Mouse (Mus musculus) C2C12 (cell line): ENCODE results near the gene Park7. TPM values are rescaled to one million over a fixed set of nuclear protein-coding genes. Genes with fewer than 3 reads are reported as not detected.

ENCODE experiments used
- H3K27me3 ChIP-seq: one replicate; pipeline ENCODE4 v1.6.1; 2011; ENCODE audit not compliant: control insufficient read depth, insufficient read depth, insufficient read length
- H3K36me3 ChIP-seq: one replicate; pipeline ENCODE4 v1.6.1; 2011; ENCODE audit not compliant: control insufficient read depth, insufficient read depth
- H3K4me3 ChIP-seq: one replicate; pipeline ENCODE4 v1.5.1; 2011; ENCODE audit warnings: mild to moderate bottlenecking, control low read depth; ENCODE audit not compliant: poor library complexity, insufficient read depth, severe bottlenecking
- H3K79me2 ChIP-seq: one replicate; pipeline ENCODE4 v1.6.1; 2011; ENCODE audit not compliant: control insufficient read depth, insufficient read depth
- H3K79me3 ChIP-seq: one replicate; pipeline ENCODE4 v1.6.1; 2011; ENCODE audit warnings: low read depth, control low read depth
- H3ac ChIP-seq: one replicate; pipeline ENCODE3; 2011; ENCODE audit warnings: low read depth; ENCODE audit not compliant: control insufficient read depth, insufficient read length
- CEBPB ChIP-seq: IDR thresholded peaks from one replicate; pipeline ENCODE4 v1.6.1; 2011; ENCODE audit warnings: low read depth, mild to moderate bottlenecking, control low read depth, moderate library complexity
- CTCF ChIP-seq: IDR thresholded peaks from one replicate; pipeline ENCODE4 v1.5.1; 2011; ENCODE audit not compliant: control insufficient read depth, insufficient read depth, insufficient read length
- FOSL1 ChIP-seq: IDR thresholded peaks from one replicate; pipeline ENCODE4 v1.8.0; 2011; ENCODE audit warnings: mild to moderate bottlenecking, low read length; ENCODE audit not compliant: poor library complexity, insufficient read depth, severe bottlenecking
- MAX ChIP-seq: IDR thresholded peaks from one replicate; pipeline ENCODE4 v1.6.1; 2011; ENCODE audit warnings: mild to moderate bottlenecking, control low read depth
- MYOD1 ChIP-seq: IDR thresholded peaks from one replicate; pipeline ENCODE4 v1.6.1; 2011; ENCODE audit warnings: low read depth; ENCODE audit not compliant: control insufficient read depth, insufficient read length
- MYOG ChIP-seq: IDR thresholded peaks from one replicate; pipeline ENCODE4 v1.6.1; 2011; ENCODE audit not compliant: control insufficient read depth, insufficient read length; ENCODE audit errors: extremely low read depth
- USF1 ChIP-seq: IDR thresholded peaks from one replicate; pipeline ENCODE4 v1.6.1; 2011; ENCODE audit warnings: low read depth, mild to moderate bottlenecking, control low read depth, moderate library complexity
- polyA plus RNA-seq: library from polyadenylated mRNA; unstranded; fragments of >200 nt; fragmentation: generic; extraction: Trizol; gene quantifications from one replicate; pipeline ENCODE4 v1.2.1, GENCODE M21; 2012; ENCODE audit warnings: missing spikeins

The Park7 gene
- polyA plus RNA-seq, 1 experiment: 323 TPM

- TF ChIP-seq MYOG: no peak
- no peak for TF ChIP-seq USF1
- TF ChIP-seq FOSL1: no peak
- TF ChIP-seq MAX: no peak
- no peak for TF ChIP-seq MYOD1
- TF ChIP-seq CTCF: no peak
- TF ChIP-seq CEBPB: no peak
- Histone ChIP-seq H3K36me3 (peaks cover 41% of the 10 kb centered on the region), H3ac (peak overlapping the region; percentile 26), H3K79me2 (no peaks in the 10 kb centered on the region), H3K27me3 (no peaks in the 10 kb centered on the region), H3K79me3 (no peaks in the 10 kb centered on the region), H3K4me3 (no peak overlapping the region)
These were observed 17.2 kb downstream of the Park7 start for GRCm38 (mm10) chr4:150896896-150897624.

GRCm38 (mm10) chr4:150894718-150895501 is 19.3 kb downstream of the Park7 start:
- H3K36me3 ChIP-seq: peaks cover 35% of the 10 kb centered on the region
- TF ChIP-seq USF1: no peak
- H3K27me3 ChIP-seq: no peaks in the 10 kb centered on the region
- no peak overlapping the region for H3K4me3 ChIP-seq
- no peaks in the 10 kb centered on the region for H3K79me3 ChIP-seq
- H3ac ChIP-seq: no peak overlapping the region
- no peaks in the 10 kb centered on the region for H3K79me2 ChIP-seq

GRCm38 (mm10) chr4:150891308-150891707 is 22.9 kb downstream of the Park7 start:
- no peaks in the 10 kb centered on the region for H3K79me2 ChIP-seq
- no peak overlapping the region for H3ac ChIP-seq
- no peaks in the 10 kb centered on the region for H3K79me3 ChIP-seq
- no peaks in the 10 kb centered on the region for H3K27me3 ChIP-seq
- H3K36me3 ChIP-seq: peaks cover under 1% of the 10 kb centered on the region
- TF ChIP-seq USF1 (no peak), FOSL1 (no peak), MYOG (no peak), MAX (no peak)
- no peak overlapping the region for H3K4me3 ChIP-seq

- Histone ChIP-seq H3K79me2 (no peaks in the 10 kb centered on the region), H3ac (no peak overlapping the region), H3K4me3 (no peak overlapping the region), H3K79me3 (no peaks in the 10 kb centered on the region), H3K36me3 (no peaks in the 10 kb centered on the region), H3K27me3 (no peaks in the 10 kb centered on the region)
- no peak for TF ChIP-seq FOSL1
- TF ChIP-seq USF1: no peak
- TF ChIP-seq MYOG: no peak
- TF ChIP-seq MAX: no peak
- TF ChIP-seq CEBPB: no peak
These were observed 24.3 kb downstream of the Park7 start for GRCm38 (mm10) chr4:150889955-150890315.

- Histone ChIP-seq H3K79me2 (no peaks in the 10 kb centered on the region), H3K36me3 (no peaks in the 10 kb centered on the region), H3K27me3 (no peaks in the 10 kb centered on the region), H3ac (no peak overlapping the region), H3K79me3 (no peaks in the 10 kb centered on the region), H3K4me3 (no peak overlapping the region)
- TF ChIP-seq USF1 (no peak), CEBPB (no peak), MAX (no peak), MYOD1 (no peak), FOSL1 (no peak), CTCF (no peak), MYOG (no peak)
These were observed 24.8 kb downstream of the Park7 start for GRCm38 (mm10) chr4:150889273-150889954.

- Histone ChIP-seq H3ac (no peak overlapping the region), H3K79me2 (no peaks in the 10 kb centered on the region), H3K79me3 (no peaks in the 10 kb centered on the region), H3K4me3 (no peak overlapping the region), H3K27me3 (no peaks in the 10 kb centered on the region), H3K36me3 (no peaks in the 10 kb centered on the region)
- TF ChIP-seq CTCF (no peak), MYOG (no peak), MYOD1 (no peak), FOSL1 (no peak), USF1 (no peak), MAX (no peak), CEBPB (no peak)
These were observed 25.7 kb downstream of the Park7 start for GRCm38 (mm10) chr4:150888492-150888891.
